Mouse (Mus musculus): ENCODE data around the gene Pla2g3. TPM values are rescaled to one million over a fixed set of nuclear protein-coding genes. Genes with fewer than 3 reads are reported as not detected.

Gene Pla2g3
- polyA plus RNA-seq, 1 experiment = not detected

- H3K4me3 ChIP-seq (ENCODE audit: insufficient read depth, low read length) = no peak overlapping the region
- H3K4me1 ChIP-seq (ENCODE audit: control insufficient read depth, insufficient read depth, low read length) = peaks cover 5% of the 10 kb centered on the region
- H3K27ac ChIP-seq (ENCODE audit: insufficient read depth, low read depth, low read length) = no peak overlapping the region
- TF ChIP-seq CTCF (IDR thresholded peaks at IDR 0.05; ENCODE audit: low read depth, low read length) = no peak
- no peak for TF ChIP-seq POLR2A (IDR thresholded peaks at IDR 0.05; ENCODE audit: borderline replicate concordance, low read depth, low read length)
Observed at GRCm38 (mm10) chr11:3534956-3535355, 46.9 kb downstream of the Pla2g3 start.

GRCm38 (mm10) chr11:3535406-3535986 lies 47.4 kb downstream of the Pla2g3 start:
- Histone ChIP-seq H3K27ac (ENCODE audit: insufficient read depth, low read depth, low read length) (no peak overlapping the region), H3K4me1 (ENCODE audit: control insufficient read depth, insufficient read depth, low read length) (peaks cover 5% of the 10 kb centered on the region), H3K4me3 (ENCODE audit: insufficient read depth, low read length) (peak overlapping the region; percentile 58)
- no peak for TF ChIP-seq POLR2A (IDR thresholded peaks at IDR 0.05; ENCODE audit: borderline replicate concordance, low read depth, low read length)
- TF ChIP-seq CTCF (IDR thresholded peaks at IDR 0.05; ENCODE audit: low read depth, low read length) = peak; percentile 82; the same call in 1 of the 2 replicates

- no peak overlapping the region for H3K4me3 ChIP-seq (ENCODE audit: insufficient read depth, low read length)
- no peak overlapping the region for H3K27ac ChIP-seq (ENCODE audit: insufficient read depth, low read depth, low read length)
- peaks cover 5% of the 10 kb centered on the region for H3K4me1 ChIP-seq (ENCODE audit: control insufficient read depth, insufficient read depth, low read length)
- TF ChIP-seq CTCF (IDR thresholded peaks at IDR 0.05; ENCODE audit: low read depth, low read length) (no peak), POLR2A (IDR thresholded peaks at IDR 0.05; ENCODE audit: borderline replicate concordance, low read depth, low read length) (no peak)
Observed at GRCm38 (mm10) chr11:3536082-3536481, 48.0 kb downstream of the Pla2g3 start.

- Histone ChIP-seq H3K27ac (ENCODE audit: insufficient read depth, low read depth, low read length) (no peak overlapping the region), H3K4me1 (ENCODE audit: control insufficient read depth, insufficient read depth, low read length) (peaks cover 5% of the 10 kb centered on the region), H3K4me3 (ENCODE audit: insufficient read depth, low read length) (no peak overlapping the region)
Observed at GRCm38 (mm10) chr11:3536745-3537333, 48.8 kb downstream of the Pla2g3 start.

DNA sequence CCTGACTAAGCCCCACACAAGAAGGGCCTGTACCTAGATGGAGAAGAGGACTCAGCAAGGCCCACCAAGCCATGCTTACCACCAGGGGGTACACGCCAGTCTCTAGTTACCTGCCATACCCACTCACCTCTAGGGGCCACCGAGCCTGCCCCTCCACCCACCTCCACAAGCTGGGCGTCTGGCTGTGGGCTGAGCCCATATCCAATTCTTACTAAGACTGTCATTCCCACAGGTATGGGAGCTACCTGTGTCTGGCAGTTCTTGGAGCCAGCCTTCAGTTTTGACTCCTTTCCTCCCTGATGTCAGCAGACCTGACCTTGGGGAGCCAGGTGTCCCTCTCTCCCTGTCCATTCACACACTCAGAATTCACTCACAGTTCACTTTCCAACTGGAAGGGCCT lies 49.6 kb downstream of the Pla2g3 start:
- Histone ChIP-seq H3K4me1 (ENCODE audit: control insufficient read depth, insufficient read depth, low read length) (peaks cover 5% of the 10 kb centered on the region), H3K4me3 (ENCODE audit: insufficient read depth, low read length) (no peak overlapping the region), H3K27ac (ENCODE audit: insufficient read depth, low read depth, low read length) (no peak overlapping the region)
- TF ChIP-seq POLR2A (IDR thresholded peaks at IDR 0.05; ENCODE audit: borderline replicate concordance, low read depth, low read length) (no peak), CTCF (IDR thresholded peaks at IDR 0.05; ENCODE audit: low read depth, low read length) (no peak)

More at GRCm38 (mm10) chr11:3536745-3537333, 48.8 kb downstream of the Pla2g3 start:
- TF ChIP-seq POLR2A (IDR thresholded peaks at IDR 0.05; ENCODE audit: borderline replicate concordance, low read depth, low read length) (no peak), CTCF (IDR thresholded peaks at IDR 0.05; ENCODE audit: low read depth, low read length) (no peak)

DNA sequence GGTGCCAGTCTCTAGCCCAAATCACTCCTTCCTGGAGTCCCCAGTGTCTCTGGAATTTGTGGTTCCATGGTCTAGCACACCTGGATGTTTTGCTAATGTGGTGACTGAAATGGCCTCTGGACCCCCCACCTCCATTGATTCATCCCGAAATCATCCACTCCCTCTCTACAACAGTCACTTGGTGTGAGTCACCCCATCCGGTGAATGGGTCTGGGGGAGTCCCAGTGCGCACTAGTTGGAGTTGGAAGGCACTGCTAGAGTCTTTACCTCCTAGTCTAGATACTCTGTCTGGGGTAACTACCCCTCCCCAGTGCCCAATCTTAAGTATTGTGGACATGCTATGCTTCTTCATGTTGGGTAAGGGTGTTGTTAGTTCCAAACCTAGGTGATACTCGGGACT lies 50.3 kb downstream of the Pla2g3 start:
- Histone ChIP-seq H3K27ac (ENCODE audit: insufficient read depth, low read depth, low read length) (no peak overlapping the region), H3K4me3 (ENCODE audit: insufficient read depth, low read length) (peak overlapping the region; percentile 79), H3K4me1 (ENCODE audit: control insufficient read depth, insufficient read depth, low read length) (peaks cover 5% of the 10 kb centered on the region)
- TF ChIP-seq CTCF (IDR thresholded peaks at IDR 0.05; ENCODE audit: low read depth, low read length) = no peak
- TF ChIP-seq POLR2A (IDR thresholded peaks at IDR 0.05; ENCODE audit: borderline replicate concordance, low read depth, low read length) = no peak

DNA sequence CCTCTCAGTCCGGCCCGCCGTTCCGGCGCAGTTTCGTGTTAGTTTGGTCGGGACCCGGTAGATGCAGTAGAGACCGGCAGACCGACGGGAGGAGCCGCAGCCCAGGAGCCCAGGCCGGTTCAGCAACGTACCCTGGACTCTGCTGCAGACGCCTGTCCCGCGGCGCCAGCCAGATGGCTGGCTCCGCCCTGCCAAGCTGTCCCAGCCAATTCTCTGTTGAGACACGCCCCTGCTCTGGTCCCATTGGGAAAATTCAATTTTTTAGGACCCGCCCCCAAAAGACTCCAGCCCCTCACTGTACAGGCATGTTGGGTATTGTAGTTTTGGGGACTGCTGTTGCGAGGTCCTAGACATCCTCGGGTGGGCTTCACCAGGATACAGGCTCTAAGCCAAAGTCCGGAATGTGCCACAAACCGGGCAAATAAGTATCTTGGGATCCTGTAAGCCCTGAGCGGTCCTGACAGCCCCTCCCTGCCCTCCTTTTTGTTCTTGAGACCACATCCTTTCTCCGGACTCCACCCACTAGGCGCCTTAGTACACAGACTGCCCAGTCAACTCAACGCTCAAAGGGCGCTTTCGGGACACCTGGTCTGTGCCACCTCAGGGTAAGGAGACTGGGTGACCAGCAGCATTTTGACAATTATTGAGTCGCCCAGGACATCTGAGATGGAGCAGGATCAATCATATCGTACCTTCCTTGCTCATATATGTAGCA lies 51.2 kb downstream of the Pla2g3 start:
- H3K27ac ChIP-seq (ENCODE audit: insufficient read depth, low read depth, low read length) = no peak overlapping the region
- H3K4me1 ChIP-seq (ENCODE audit: control insufficient read depth, insufficient read depth, low read length) = peaks cover 5% of the 10 kb centered on the region
- H3K4me3 ChIP-seq (ENCODE audit: insufficient read depth, low read length) = peak overlapping the region; percentile 79
- TF ChIP-seq CTCF (IDR thresholded peaks at IDR 0.05; ENCODE audit: low read depth, low read length) (peak; percentile 9; the same call in 1 of the 2 replicates), POLR2A (IDR thresholded peaks at IDR 0.05; ENCODE audit: borderline replicate concordance, low read depth, low read length) (no peak)

DNA sequence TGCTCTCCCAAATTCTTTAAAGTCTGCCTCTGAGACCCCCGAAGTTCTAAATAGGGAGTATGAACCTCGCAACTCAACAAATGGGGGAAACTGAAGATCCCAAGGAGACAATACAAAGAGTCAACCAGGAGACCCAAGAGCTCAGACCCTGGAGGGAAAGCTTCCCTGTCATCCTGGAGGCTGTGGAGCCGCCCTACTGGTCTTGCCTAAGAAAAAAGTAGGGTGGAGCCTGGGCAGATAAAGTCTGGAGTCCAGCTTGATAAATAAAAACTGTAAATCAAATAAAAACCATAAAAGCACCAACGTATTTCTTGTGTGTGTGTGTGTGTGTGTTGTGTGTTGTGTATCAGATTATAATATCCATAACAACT lies 51.7 kb downstream of the Pla2g3 start:
- TF ChIP-seq POLR2A (IDR thresholded peaks at IDR 0.05; ENCODE audit: borderline replicate concordance, low read depth, low read length) (no peak), CTCF (IDR thresholded peaks at IDR 0.05; ENCODE audit: low read depth, low read length) (no peak)
- Histone ChIP-seq H3K4me3 (ENCODE audit: insufficient read depth, low read length) (peak overlapping the region; percentile 79), H3K27ac (ENCODE audit: insufficient read depth, low read depth, low read length) (no peak overlapping the region), H3K4me1 (ENCODE audit: control insufficient read depth, insufficient read depth, low read length) (peaks cover 5% of the 10 kb centered on the region)

DNA sequence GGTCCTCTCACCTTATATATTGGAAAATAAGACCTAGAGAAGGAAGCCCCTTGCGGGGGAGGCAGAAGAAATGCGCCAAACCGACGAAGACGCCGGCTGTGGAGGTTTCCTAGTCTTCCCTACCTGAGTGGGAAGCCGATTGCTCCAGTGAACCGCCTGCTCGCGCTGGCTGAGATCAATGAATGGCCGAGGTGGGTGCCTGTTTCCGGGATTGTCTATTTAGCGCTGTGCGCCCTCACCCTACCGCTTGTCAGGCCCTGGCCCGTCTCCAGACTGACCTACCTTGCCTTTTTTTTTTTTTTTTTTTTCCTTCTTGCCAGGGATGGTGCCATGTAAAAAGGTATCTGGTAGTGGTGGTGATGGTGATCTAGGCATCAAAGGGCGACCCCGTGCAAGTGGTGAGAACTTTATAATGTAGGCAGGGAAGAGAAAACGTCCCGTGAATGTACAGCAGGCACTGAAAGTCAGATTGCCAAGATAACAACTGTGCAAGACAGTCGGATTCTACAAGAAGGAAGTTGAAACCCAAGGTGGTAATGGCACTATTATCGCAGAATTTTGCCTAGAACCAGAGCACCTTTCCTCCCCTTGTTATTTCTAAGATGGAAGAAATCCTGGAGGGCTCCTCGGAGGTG lies 52.5 kb downstream of the Pla2g3 start, which contains the start of gene Smtn:
TSS of gene Smtn (minus strand) at position 162 of the 635 bp plus-strand sequence.
- H3K27ac ChIP-seq (ENCODE audit: insufficient read depth, low read depth, low read length) = no peak within 1 kb of the TSS
- TF ChIP-seq CTCF (IDR thresholded peaks at IDR 0.05; ENCODE audit: low read depth, low read length) (no peak), POLR2A (IDR thresholded peaks at IDR 0.05; ENCODE audit: borderline replicate concordance, low read depth, low read length) (no peak)
- H3K4me1 ChIP-seq (ENCODE audit: control insufficient read depth, insufficient read depth, low read length) = peaks cover 3% of the 10 kb centered on the region; the same call in 1 of the 2 replicates
- peak within 1 kb of the TSS; percentile 79 for H3K4me3 ChIP-seq (ENCODE audit: insufficient read depth, low read length)

Data from bone marrow macrophage, adult 2 months (primary cell).